In genomic region chr16:44510521-44511213, GRCm38 (mm10) we compare ENCODE assay signal across 13 mouse cellular contexts. TPM values are rescaled to one million over a fixed set of nuclear protein-coding genes. Genes with fewer than 3 reads are reported as not detected.
DNase-seq lines count a peak whose midpoint lies in the region; ATAC-seq and TF ChIP-seq lines count a peak whose summit lies in the region.
"Had no signal": no experiment of that assay in that cellular context is flagged by ENCODE, and none has a peak within 500 bp of the region (broad histone marks: within the 10 kb centered on the region; RNA-seq: fewer than 3 reads in every experiment).

No protein-coding gene starts in this region.

- no peaks in the 10 kb centered on the region for H3K9me3 ChIP-seq in hindbrain, postnatal 0 days (ENCODE audit: low read length)
- no peaks in the 10 kb centered on the region for H3K9me3 ChIP-seq in hindbrain, embryonic 14.5 days (ENCODE audit: control insufficient read depth, low read length)
- H3K9me3 ChIP-seq in midbrain, postnatal 0 days (ENCODE audit: low read length), result no peaks in the 10 kb centered on the region
- H3K9me3 ChIP-seq: hindbrain, embryonic 15.5 days had no signal

- WGBS in hindbrain, postnatal 0 days, result 57% methylated on average over 13 of the region's 13 CpGs
- WGBS in hindbrain, embryonic 14.5 days, result 78% methylated on average over 13 of the region's 13 CpGs
- WGBS in midbrain, postnatal 0 days, result 56% methylated on average over 12 of the region's 13 CpGs

- peak overlapping the region; percentile 11; the same call in 1 of the 2 replicates for H3K27ac ChIP-seq in hindbrain, postnatal 0 days
- H3K27ac ChIP-seq in hindbrain, embryonic 14.5 days, result no peak overlapping the region
- peak overlapping the region; percentile 51; the same call in 1 of the 2 replicates for H3K27ac ChIP-seq in midbrain, postnatal 0 days (ENCODE audit: low read depth, low read length)

- no peaks in the 10 kb centered on the region for H3K27me3 ChIP-seq in hindbrain, postnatal 0 days (ENCODE audit: insufficient read depth, low read length)
- no peaks in the 10 kb centered on the region for H3K27me3 ChIP-seq in hindbrain, embryonic 14.5 days (ENCODE audit: control insufficient read depth, insufficient read depth, low read length)
- H3K27me3 ChIP-seq in midbrain, postnatal 0 days (ENCODE audit: insufficient read depth, low read length), result no peaks in the 10 kb centered on the region
- H3K27me3 ChIP-seq: hindbrain, embryonic 15.5 days had no signal

- H3K9ac ChIP-seq in hindbrain, postnatal 0 days (replicated peaks; ENCODE audit: low read length), result no peak overlapping the region; the same call in 1 of the 2 replicates
- no peak overlapping the region for H3K9ac ChIP-seq in hindbrain, embryonic 14.5 days
- no peak overlapping the region for H3K9ac ChIP-seq in midbrain, postnatal 0 days (replicated peaks; ENCODE audit: low read length, poor library complexity, severe bottlenecking)
- H3K9ac ChIP-seq: hindbrain, embryonic 15.5 days had no signal

- no peak overlapping the region for H3K4me3 ChIP-seq in hindbrain, postnatal 0 days (ENCODE audit: low read length)
- no peak overlapping the region for H3K4me3 ChIP-seq in hindbrain, embryonic 14.5 days (replicated peaks; ENCODE audit: low read length)
- H3K4me3 ChIP-seq in midbrain, postnatal 0 days (ENCODE audit: low read depth, low read length), result no peak overlapping the region
- H3K4me3 ChIP-seq: hindbrain, embryonic 15.5 days; megakaryocyte, embryonic 14.5 days had no signal

- no peak overlapping the region for H3K4me2 ChIP-seq in hindbrain, postnatal 0 days (ENCODE audit: low read depth, low read length)
- H3K4me2 ChIP-seq in hindbrain, embryonic 14.5 days (replicated peaks), result no peak overlapping the region
- H3K4me2 ChIP-seq in midbrain, postnatal 0 days (ENCODE audit: low read depth, low read length, poor library complexity, severe bottlenecking), result no peak overlapping the region
- H3K4me2 ChIP-seq: hindbrain, embryonic 15.5 days had no signal

- ATAC-seq in hindbrain, postnatal 0 days, result no peak
- ATAC-seq in hindbrain, embryonic 14.5 days (ENCODE audit: low FRiP score), result no peak
- no peak for ATAC-seq in midbrain, postnatal 0 days (ENCODE audit: low FRiP score)

- H3K36me3 ChIP-seq in hindbrain, postnatal 0 days (ENCODE audit: insufficient read depth, low read length), result no peaks in the 10 kb centered on the region; the same call in 1 of the 2 replicates
- H3K36me3 ChIP-seq in hindbrain, embryonic 14.5 days (replicated peaks; ENCODE audit: control insufficient read depth, insufficient read depth), result peaks cover 10% of the 10 kb centered on the region; the same call in 1 of the 2 replicates
- H3K36me3 ChIP-seq in midbrain, postnatal 0 days (ENCODE audit: insufficient read depth, low read length), result no peaks in the 10 kb centered on the region
- H3K36me3 ChIP-seq: hindbrain, embryonic 15.5 days had no signal

- H3K4me1 ChIP-seq in hindbrain, postnatal 0 days (ENCODE audit: insufficient read depth, low read length), result peaks cover 14% of the 10 kb centered on the region
- no peaks in the 10 kb centered on the region; the same call in 1 of the 2 replicates for H3K4me1 ChIP-seq in hindbrain, embryonic 14.5 days (replicated peaks; ENCODE audit: control insufficient read depth, insufficient read depth, low read length)
- no peaks in the 10 kb centered on the region for H3K4me1 ChIP-seq in midbrain, postnatal 0 days (ENCODE audit: insufficient read depth, low read length)

- TF ChIP-seq CTCF in hindbrain, postnatal 0 days (IDR thresholded peaks at IDR 0.05; ENCODE audit: low read depth), result no peak
- 0 out of 2 replicates have a peak, but pooled peaks have one; percentile 9 for TF ChIP-seq CTCF in midbrain, postnatal 0 days (IDR thresholded peaks at IDR 0.05)

- DNase-seq in cerebellum, adult 9-11 months, result peak; percentile 50
- no peak for DNase-seq in cerebellum, adult 18-20 months
- DNase-seq in hindbrain, postnatal 0 days (ENCODE audit: low spot score), result peak; percentile 49
- DNase-seq in hindbrain, embryonic 14.5 days (ENCODE audit: low spot score), result no peak
- DNase-seq in right cerebral cortex, postnatal 25 days, result peak; percentile 15
- DNase-seq in right cerebral cortex, postnatal 36 days (ENCODE audit: low spot score in 2 of 2), result no peak
- DNase-seq in midbrain, postnatal 0 days (ENCODE audit: low spot score), result no peak
- DNase-seq in adrenal gland, adult (ENCODE audit: inconsistent age in 2 of 2, low spot score in 1 of 2), result no peak
- DNase-seq: heart, adult 18-20 months; kidney, postnatal 4 days; thymus, adult 18-20 months had no signal

RNA-seq across cellular contexts. Expression of gene Boc, which starts 48.0 kb away (rescaled TPM):
- total RNA-seq in hindbrain, postnatal 0 days (2014; rRNA removed), result 43.9 and 45.5 TPM in 2 replicates
- 6.8 and 8.1 TPM in 2 replicates for polyA plus RNA-seq in hindbrain, postnatal 0 days (2015; fragmentation: Nextera tagmentation; extraction: Ambion mirVana)
- 10.1 and 11.8 TPM in 2 replicates for polyA plus RNA-seq in hindbrain, embryonic 14.5 days (2014; fragmentation: Nextera tagmentation; extraction: Ambion mirVana)
- 13.5 and 24.9 TPM in 2 replicates for total RNA-seq in midbrain, postnatal 0 days (2014; rRNA removed)
- 2.7 and 3.9 TPM in 2 replicates for polyA plus RNA-seq in midbrain, postnatal 0 days (2015; fragmentation: Nextera tagmentation; extraction: Ambion mirVana)

Comparison
In these comparisons a context has a peak if more than half of its experiments do, and no peak if none do; other contexts are left out.
1. DNase-seq: peak in cerebellum, adult 9-11 months (single experiment), hindbrain, postnatal 0 days (single experiment) and right cerebral cortex, postnatal 25 days (single experiment); none in cerebellum, adult 18-20 months (0 of 2), hindbrain, embryonic 14.5 days (single experiment), right cerebral cortex, postnatal 36 days (0 of 2), midbrain, postnatal 0 days (single experiment) and adrenal gland, adult (0 of 2).